36 mouse cellular contexts compared by ENCODE assay signal in genomic region chr7:99810814-99811213, GRCm38 (mm10). TPM values are rescaled to one million over a fixed set of nuclear protein-coding genes. Genes with fewer than 3 reads are reported as not detected.
"Had no signal": no experiment of that assay in that cellular context is flagged by ENCODE, and none has a peak within 500 bp of the region (broad histone marks: within the 10 kb centered on the region; RNA-seq: fewer than 3 reads in every experiment).

No protein-coding gene starts in this region.

- H3K4me2 ChIP-seq: forebrain, embryonic 15.5 days; heart, embryonic 12.5 days; hindbrain, embryonic 13.5 days; hindbrain, embryonic 15.5 days; limb, embryonic 13.5 days; limb, embryonic 15.5 days had no signal

- H3K9me3 ChIP-seq: forebrain, embryonic 15.5 days; heart, embryonic 12.5 days; hindbrain, embryonic 13.5 days; hindbrain, embryonic 15.5 days; limb, embryonic 13.5 days; limb, embryonic 15.5 days had no signal

- DNase-seq: forebrain, postnatal 0 days; gastrocnemius, postnatal 14 days; gastrocnemius, postnatal 36 days; heart, adult 18-20 months; heart, postnatal 10 days; heart, postnatal 36 days; kidney, adult 11 months; kidney, adult 2 months; kidney, postnatal 10 days; kidney, postnatal 25 days; kidney, postnatal 4 days; left cerebral cortex, postnatal 4 days had no signal

- H3K4me1 ChIP-seq: forebrain, embryonic 15.5 days; heart, embryonic 12.5 days; hindbrain, embryonic 13.5 days; hindbrain, embryonic 15.5 days; limb, embryonic 13.5 days; limb, embryonic 15.5 days had no signal

- H3K27me3 ChIP-seq: forebrain, embryonic 15.5 days; heart, embryonic 12.5 days; hindbrain, embryonic 13.5 days; hindbrain, embryonic 15.5 days; limb, embryonic 13.5 days; limb, embryonic 15.5 days had no signal

- H3K4me3 ChIP-seq: forebrain, embryonic 15.5 days; heart, embryonic 12.5 days; hindbrain, embryonic 13.5 days; hindbrain, embryonic 15.5 days; layer of hippocampus, adult 2 months; left cerebral cortex, adult 2 months; limb, embryonic 13.5 days; limb, embryonic 15.5 days had no signal

- H3K27ac ChIP-seq: forebrain, embryonic 15.5 days; hindbrain, embryonic 13.5 days; hindbrain, embryonic 15.5 days; hindbrain, postnatal 0 days; layer of hippocampus, adult 2 months; left cerebral cortex, adult 2 months; limb, embryonic 13.5 days; limb, embryonic 15.5 days had no signal

- H3K36me3 ChIP-seq: forebrain, embryonic 15.5 days had no signal

- H3K9ac ChIP-seq: forebrain, embryonic 15.5 days; forebrain, postnatal 0 days; heart, embryonic 12.5 days; hindbrain, embryonic 13.5 days; hindbrain, embryonic 15.5 days; limb, embryonic 13.5 days; limb, embryonic 15.5 days had no signal

- ATAC-seq: forebrain, embryonic 15.5 days; forebrain, postnatal 0 days; hindbrain, postnatal 0 days had no signal

RNA-seq across cellular contexts. Expression of gene Olfr521, which starts 47.5 kb away (rescaled TPM):
- total RNA-seq: forebrain, postnatal 0 days; gastrocnemius, adult 18-20 months; gastrocnemius, adult 8-10 months; gastrocnemius, postnatal 14 days; gastrocnemius, postnatal 36 days; heart, adult 18-20 months; heart, postnatal 10 days; heart, postnatal 36 days; hematopoietic stem cell, adult 5-6 weeks; hindbrain, postnatal 0 days; layer of hippocampus, adult 2 months; layer of hippocampus, postnatal 10 days; layer of hippocampus, postnatal 25 days; left cerebral cortex, adult 2 months; left cerebral cortex, postnatal 25 days; left cerebral cortex, postnatal 4 days had no signal
- polyA plus RNA-seq: forebrain, embryonic 15.5 days; forebrain, postnatal 0 days; gonadal fat pad, adult 2 months; heart, embryonic 12.5 days; heart, embryonic 14.5 days; heart, embryonic 16.5 days; hindbrain, embryonic 11.5 days; hindbrain, embryonic 13.5 days; hindbrain, embryonic 15.5 days; hindbrain, postnatal 0 days; intestine, embryonic 14.5 days; intestine, embryonic 16.5 days; kidney, adult 2 months; kidney, embryonic 14.5 days; kidney, embryonic 16.5 days; limb, embryonic 11.5 days; limb, embryonic 13.5 days; limb, embryonic 15.5 days had no signal

RNA-seq across cellular contexts. Expression of gene Xrra1, which starts 48.1 kb away (rescaled TPM):
- total RNA-seq: heart, postnatal 36 days; hematopoietic stem cell, adult 5-6 weeks had no signal
